Mouse (Mus musculus) neural tube, embryonic 12.5 days (tissue): Measurements from ENCODE around the gene Dimt1. TPM values are rescaled to one million over a fixed set of nuclear protein-coding genes. Genes with fewer than 3 reads are reported as not detected.
"Not testable (repeated sequence)": the region's sequence is repeated elsewhere in the genome, so short reads cannot be mapped to it uniquely, and the experiment has no call there.

Source experiments
- ATAC-seq: fragments of 200-750 bp; cut with Nextera tagmentation; 2 replicates; pipeline ENCODE4 v1.8.0; 2017; ENCODE audit warnings: low read depth, mild to moderate bottlenecking, moderate TSS enrichment, moderate library complexity; ENCODE audit not compliant: low FRiP score
- H3K27ac ChIP-seq: fragments of 300-500 bp; sonication (generic); 2 replicates; pipeline ENCODE4 v1.5.1; 2016
- H3K27me3 ChIP-seq: fragments of 300-500 bp; sonication (generic); replicated peaks from 2 replicates; pipeline ENCODE4 v1.6.1; 2016; ENCODE audit warnings: mild to moderate bottlenecking
- H3K36me3 ChIP-seq: fragments of 300-500 bp; sonication (generic); 2 replicates; pipeline ENCODE4 v1.6.1; 2016; ENCODE audit warnings: mild to moderate bottlenecking
- H3K4me1 ChIP-seq: fragments of 300-500 bp; sonication (generic); 2 replicates; pipeline ENCODE4 v1.6.1; 2016
- H3K4me2 ChIP-seq: fragments of 300-500 bp; sonication (generic); replicated peaks from 2 replicates; pipeline ENCODE4 v1.6.1; 2016; ENCODE audit warnings: mild to moderate bottlenecking
- H3K4me3 ChIP-seq: fragments of 300-500 bp; sonication (generic); 2 replicates; pipeline ENCODE4 v1.5.1; 2016
- H3K9ac ChIP-seq: fragments of 300-500 bp; sonication (generic); 2 replicates; pipeline ENCODE4 v1.6.1; 2016; ENCODE audit warnings: mild to moderate bottlenecking
- H3K9me3 ChIP-seq: fragments of 300-500 bp; sonication (generic); 2 replicates; pipeline ENCODE4 v1.6.1; 2016; ENCODE audit warnings: mild to moderate bottlenecking
- WGBS: fragments of 180-500 bp; shearing (Covaris S2); methylation state at CpG from one replicate; pipeline ENCODE4 v1.1.7; 2016; 5-methylcytosine and 5-hydroxymethylcytosine counted together
- polyA plus RNA-seq: library from polyadenylated mRNA; unstranded; fragments of >200 nt; fragmentation: Nextera tagmentation; extraction: Ambion mirVana; gene quantifications from 2 replicates; pipeline ENCODE4 v1.2.1, GENCODE M21; 2016

The Dimt1 gene
- polyA plus RNA-seq, 1 experiment from 2014 or later: 41.8 TPM

GRCm38 (mm10) chr13:106997557-106997956 lies 50.6 kb downstream of the Dimt1 start:
- not testable (repeated sequence) for H3K27me3 ChIP-seq, H3K9ac ChIP-seq, H3K4me1 ChIP-seq, H3K27ac ChIP-seq, H3K36me3 ChIP-seq, H3K4me3 ChIP-seq, H3K9me3 ChIP-seq, H3K4me2 ChIP-seq, ATAC-seq
- 88% methylated on average over 4 of the region's 4 CpGs for WGBS

DNA sequence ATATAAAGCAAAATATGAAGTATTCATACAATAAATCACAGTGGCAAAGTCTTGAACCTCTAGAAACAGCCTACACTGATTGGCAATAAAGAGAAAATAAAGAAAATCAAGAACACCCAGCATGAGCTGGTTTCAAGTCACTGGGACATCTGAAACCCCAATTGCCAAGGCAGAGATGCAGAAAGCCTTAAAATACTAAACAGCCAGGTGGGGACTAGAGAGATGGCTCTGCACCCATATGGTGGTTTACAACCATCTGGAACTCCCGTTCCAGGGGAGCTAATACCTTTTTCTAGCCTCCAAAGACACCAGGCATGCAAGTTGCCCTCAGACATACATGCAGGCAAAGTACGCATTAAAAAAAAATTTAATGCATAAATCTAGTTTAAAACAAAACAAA lies 51.1 kb downstream of the Dimt1 start:
- Histone ChIP-seq H3K36me3 (no peaks in the 10 kb centered on the region; the same call in 1 of the 2 replicates), H3K9ac (no peak overlapping the region), H3K4me2 (no peak overlapping the region), H3K4me1 (no peaks in the 10 kb centered on the region), H3K4me3 (no peak overlapping the region), H3K27me3 (no peaks in the 10 kb centered on the region), H3K9me3 (no peaks in the 10 kb centered on the region), H3K27ac (no peak overlapping the region)
- ATAC-seq: no peak
- WGBS: 87% methylated on average over 2 of the region's 2 CpGs

DNA sequence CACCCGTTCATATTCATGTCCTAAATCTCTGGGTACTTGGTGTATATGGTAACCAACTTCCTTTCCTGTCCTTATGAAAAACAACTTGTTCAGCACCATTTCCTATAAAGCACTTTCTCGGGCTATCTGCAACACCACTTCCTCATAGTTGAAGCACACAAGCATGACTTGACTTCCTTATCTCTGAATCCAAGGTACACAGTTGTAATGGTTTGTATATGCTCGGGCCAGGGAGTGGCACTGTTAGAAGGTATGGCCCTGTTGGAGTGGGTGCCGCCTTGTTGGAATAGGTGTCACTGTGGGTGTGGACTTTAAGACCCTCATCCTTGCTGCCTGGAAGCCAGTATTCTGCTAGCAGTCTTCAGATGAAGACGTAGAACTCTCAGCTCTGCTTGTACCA lies 51.7 kb downstream of the Dimt1 start:
- H3K27me3 ChIP-seq: no peaks in the 10 kb centered on the region
- H3K36me3 ChIP-seq: no peaks in the 10 kb centered on the region
- H3K27ac ChIP-seq: no peak overlapping the region
- H3K4me1 ChIP-seq: no peaks in the 10 kb centered on the region
- no peak overlapping the region for H3K4me2 ChIP-seq
- 93% methylated on average over 5 of the region's 5 CpGs for WGBS
- no peak overlapping the region for H3K9ac ChIP-seq
- no peak overlapping the region for H3K4me3 ChIP-seq
- H3K9me3 ChIP-seq: no peaks in the 10 kb centered on the region
- ATAC-seq: no peak

GRCm38 (mm10) chr13:107003211-107003610 lies 56.3 kb downstream of the Dimt1 start:
- Histone ChIP-seq H3K4me2 (no peak overlapping the region), H3K4me1 (no peaks in the 10 kb centered on the region), H3K9ac (no peak overlapping the region), H3K27ac (no peak overlapping the region), H3K9me3 (no peaks in the 10 kb centered on the region), H3K27me3 (no peaks in the 10 kb centered on the region), H3K4me3 (no peak overlapping the region), H3K36me3 (no peaks in the 10 kb centered on the region)
- ATAC-seq: no peak
- WGBS: 92% methylated on average over 2 of the region's 2 CpGs

DNA sequence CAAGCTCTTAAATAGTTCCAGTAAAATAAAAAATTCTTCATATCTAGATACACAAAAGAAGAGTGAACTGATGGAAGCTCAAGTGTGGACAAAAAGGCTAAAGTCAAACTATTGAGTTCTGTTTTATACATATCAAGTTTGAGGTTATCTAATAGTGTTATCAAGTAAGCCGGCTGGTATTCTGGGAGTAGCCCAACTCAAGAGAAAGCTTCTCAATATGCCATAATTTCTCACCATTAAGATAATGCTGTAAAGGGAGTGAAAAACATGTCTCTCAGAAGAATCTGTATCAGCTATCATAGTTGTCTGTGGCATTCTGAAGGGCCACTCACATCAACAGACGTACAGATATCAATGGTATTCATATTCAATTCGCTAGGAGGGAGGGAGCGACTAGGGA lies 61.2 kb downstream of the Dimt1 start:
- Histone ChIP-seq H3K9me3 (no peaks in the 10 kb centered on the region), H3K27me3 (no peaks in the 10 kb centered on the region), H3K4me2 (no peak overlapping the region), H3K9ac (no peak overlapping the region), H3K36me3 (no peaks in the 10 kb centered on the region), H3K4me3 (no peak overlapping the region), H3K27ac (no peak overlapping the region), H3K4me1 (no peaks in the 10 kb centered on the region)
- 90% methylated on average over 4 of the region's 4 CpGs for WGBS
- ATAC-seq: no peak

Other genes with a start within 250 kb of the Dimt1 start
- 52.9 and 55.9 TPM in 2 replicates for gene Ipo11, start 10.2 kb upstream of the Dimt1 start, polyA plus RNA-seq
- gene Kif2a, start 75.0 kb downstream of the Dimt1 start, polyA plus RNA-seq: 39.7 and 41.4 TPM in 2 replicates